Mouse (Mus musculus) adrenal gland, adult 18-20 months (tissue): ENCODE measurements around the gene Lmf2. TPM values are rescaled to one million over a fixed set of nuclear protein-coding genes. Genes with fewer than 3 reads are reported as not detected.

Experiments used
- DNase-seq, 2 experiments: peaks; one replicate each; pipeline ENCODE4 v3.0.0; 2021 to 2022; ENCODE audit warnings: low spot score in 2 of 2
- long read RNA-seq, 2 experiments: library from polyadenylated mRNA; stranded (forward); transcript quantifications; one replicate each; pipeline ENCODE4 v2.0.0; 2021
- total RNA-seq, 2 experiments: library from RNA; stranded (reverse); gene quantifications; 1 replicate in 1 of 2; 2 replicates in 1 of 2; pipeline ENCODE4 v1.2.3; 2021

Gene Lmf2
- total RNA-seq, result 10 to 100 TPM; 34.4 to 40.0 TPM
- long read RNA-seq, experiment 1, transcript Lmf2-201 (14 exons, 2,906 nt), result major isoform, 39 of 56 reads
- long read RNA-seq, experiment 1, partial matches to known transcripts, result 8 of 56 reads
- long read RNA-seq, experiment 1, other reads (novel, unspliced or antisense), result 8 of 56 reads
- long read RNA-seq, experiment 2, transcript Lmf2-201 (14 exons, 2,906 nt), result major isoform, 17 of 50 reads
- long read RNA-seq, experiment 2, partial matches to known transcripts, result 23 of 50 reads
- long read RNA-seq, experiment 2, other reads (novel, unspliced or antisense), result 6 of 50 reads

DNA sequence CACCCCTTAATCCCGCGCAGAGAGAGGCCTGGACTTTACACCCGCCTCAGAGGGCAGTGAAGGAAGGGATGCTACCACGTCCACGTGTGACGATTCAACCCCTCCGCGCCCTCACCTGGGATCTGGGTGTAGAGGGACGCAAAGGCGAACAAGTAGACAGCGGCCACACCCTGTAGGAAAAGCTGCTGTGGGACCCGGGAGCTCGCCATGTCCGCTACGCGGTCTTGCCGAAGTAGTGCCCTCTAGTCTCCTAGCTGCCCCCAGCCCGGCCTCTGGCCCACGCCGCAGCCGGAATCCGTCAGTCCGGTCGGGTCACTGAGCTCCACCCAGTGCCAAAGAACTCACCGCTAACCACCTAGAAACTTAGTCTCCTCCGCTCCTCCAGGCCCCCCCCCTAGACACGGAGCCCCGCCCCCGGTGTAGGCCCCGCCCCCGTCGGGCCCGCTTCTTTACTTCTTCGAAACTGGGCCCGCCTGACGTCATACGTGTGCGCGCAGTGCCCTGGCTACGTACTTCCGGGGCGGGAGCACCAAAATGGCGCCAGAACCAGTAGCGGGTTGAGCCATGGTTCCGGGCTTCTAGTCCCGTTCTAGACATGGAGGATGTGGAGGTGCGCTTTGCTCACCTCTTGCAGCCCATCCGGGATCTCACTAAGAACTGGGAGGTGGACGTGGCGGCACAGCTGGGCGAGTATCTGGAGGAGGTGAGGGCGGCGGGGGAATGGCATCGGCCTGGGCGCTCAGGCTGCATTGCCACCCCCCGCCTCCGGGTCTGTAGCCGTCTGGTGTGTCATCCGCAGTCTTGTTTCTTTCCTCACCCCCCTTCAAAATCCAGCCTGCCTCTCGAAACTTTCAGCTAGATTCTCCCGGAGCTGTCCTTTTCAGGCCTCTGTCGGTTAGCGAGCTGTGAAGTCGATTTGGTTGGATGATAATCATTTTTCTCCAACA, at the start of gene Lmf2, which contains the start of gene Ncaph2:
TSS of gene Lmf2 (minus strand) at position 419 of the 947 bp plus-strand sequence.
TSS of gene Ncaph2 (plus strand) at position 479 of the 947 bp plus-strand sequence.
- peak; percentile 97 for DNase-seq

DNA sequence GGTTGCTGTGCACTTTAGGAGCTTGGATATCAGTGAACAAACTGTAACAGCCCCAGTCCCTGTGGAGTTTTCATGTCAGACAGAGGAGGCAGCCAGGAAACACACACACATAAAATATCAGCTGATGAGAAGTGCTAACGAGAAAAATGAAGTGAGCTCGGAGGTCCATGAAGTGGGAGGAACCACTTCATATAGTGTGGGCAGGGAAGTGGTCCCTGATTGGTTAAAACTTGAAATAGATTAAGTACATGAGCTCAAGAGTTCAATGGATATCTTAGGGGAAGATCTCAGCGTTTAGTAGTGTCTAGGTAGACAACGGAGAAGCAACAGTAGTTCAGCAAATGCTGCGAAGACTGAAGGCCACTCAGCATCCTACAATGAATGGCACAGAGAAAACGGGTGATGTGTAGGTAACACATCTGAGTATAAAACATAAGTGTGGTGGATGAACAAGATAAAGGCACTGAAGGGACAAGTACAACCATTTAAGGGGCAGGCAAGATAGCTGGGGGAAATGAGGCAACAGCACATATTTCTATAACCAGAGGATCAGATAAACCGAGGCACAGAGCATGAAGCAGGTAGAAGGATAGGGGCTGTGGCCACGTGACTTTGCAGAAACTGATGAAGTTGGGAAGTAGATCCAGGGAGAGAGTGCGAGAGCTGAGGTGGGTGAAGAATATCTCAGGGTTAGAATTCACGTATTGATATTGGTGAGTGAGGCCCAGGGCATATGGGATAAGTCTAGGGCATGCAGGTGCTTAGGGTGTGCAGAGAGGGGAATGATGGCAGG, 49.6 kb upstream of the Lmf2 start:
- no peak for DNase-seq

DNA sequence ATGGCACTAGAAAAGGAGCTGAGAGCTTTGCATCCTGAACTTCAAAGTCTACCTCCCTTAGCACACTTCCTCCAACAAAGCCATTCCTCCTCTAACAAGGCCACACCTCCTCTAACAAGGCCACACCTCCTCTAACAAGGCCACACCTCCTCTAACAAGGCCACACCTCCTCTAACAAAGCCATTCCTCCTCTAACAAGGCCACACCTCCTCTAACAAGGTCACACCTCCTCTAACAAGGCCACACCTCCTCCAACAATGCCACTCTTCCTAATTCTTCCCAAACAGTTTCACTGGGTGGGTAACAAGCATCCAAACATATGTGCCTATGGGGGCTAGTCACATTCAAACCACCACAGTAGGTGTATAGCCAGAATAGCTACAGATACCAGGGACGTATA, 47.0 kb upstream of the Lmf2 start:
- no peak for DNase-seq

DNA sequence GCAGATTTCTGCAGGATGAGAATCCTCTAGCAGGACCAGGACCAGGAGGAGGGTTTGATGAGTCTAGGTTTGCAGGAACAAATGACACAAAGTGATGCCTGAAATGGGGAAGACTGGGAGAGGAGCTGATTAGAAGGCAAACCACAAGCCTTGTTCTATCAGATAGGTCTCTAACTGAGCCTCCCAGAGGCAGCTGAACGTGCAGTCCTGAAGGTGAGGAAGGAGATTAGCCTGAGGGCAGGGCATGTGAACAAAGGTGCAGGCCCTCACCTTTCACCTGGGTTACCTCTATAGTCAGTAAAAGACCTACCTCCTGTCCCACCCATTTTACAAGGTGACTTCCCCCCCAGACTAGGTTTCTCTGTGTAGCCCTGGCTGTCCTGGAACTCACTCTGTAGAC, 44.3 kb upstream of the Lmf2 start:
- DNase-seq, result peak in 1 of 2 experiments; percentile 4

DNA sequence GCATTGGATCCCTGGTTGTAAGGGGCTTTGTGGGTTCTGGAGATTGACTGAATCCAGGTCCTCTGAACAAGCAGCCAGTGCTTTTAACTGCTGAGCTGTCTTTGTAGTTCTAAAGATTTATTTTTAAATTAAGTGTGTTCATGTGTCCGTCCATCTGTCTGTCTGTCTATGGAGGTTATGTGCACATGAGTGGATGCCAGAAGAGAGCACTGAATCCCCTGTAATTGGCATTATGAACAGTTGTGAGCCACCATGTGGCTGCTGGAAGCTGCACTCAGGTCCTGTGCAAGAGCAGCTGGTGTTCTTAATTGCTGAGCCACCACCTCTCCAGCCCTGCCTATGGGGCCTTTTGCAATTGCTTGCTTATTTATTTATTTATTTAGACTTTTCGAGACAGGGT, 42.7 kb upstream of the Lmf2 start:
- no peak for DNase-seq

DNA sequence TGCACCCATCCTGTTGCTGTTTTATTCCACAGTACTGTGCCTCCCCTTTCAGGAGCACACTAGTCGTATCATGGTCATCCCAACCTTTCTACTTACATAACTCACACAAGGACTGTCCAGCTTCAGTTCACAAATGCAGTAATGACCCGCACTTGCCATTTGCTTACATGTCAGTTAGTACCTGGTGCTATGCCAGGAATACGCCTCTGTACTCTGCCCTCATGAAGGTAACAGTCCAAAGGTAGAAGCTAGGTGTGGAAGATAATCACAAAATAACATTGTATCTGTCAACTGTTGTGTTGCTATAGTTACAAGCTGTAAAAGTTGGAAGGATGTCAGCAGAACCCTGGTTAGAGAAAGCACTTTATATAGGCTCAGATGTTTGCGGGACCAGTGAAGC, 41.4 kb upstream of the Lmf2 start:
- DNase-seq, result no peak

DNA sequence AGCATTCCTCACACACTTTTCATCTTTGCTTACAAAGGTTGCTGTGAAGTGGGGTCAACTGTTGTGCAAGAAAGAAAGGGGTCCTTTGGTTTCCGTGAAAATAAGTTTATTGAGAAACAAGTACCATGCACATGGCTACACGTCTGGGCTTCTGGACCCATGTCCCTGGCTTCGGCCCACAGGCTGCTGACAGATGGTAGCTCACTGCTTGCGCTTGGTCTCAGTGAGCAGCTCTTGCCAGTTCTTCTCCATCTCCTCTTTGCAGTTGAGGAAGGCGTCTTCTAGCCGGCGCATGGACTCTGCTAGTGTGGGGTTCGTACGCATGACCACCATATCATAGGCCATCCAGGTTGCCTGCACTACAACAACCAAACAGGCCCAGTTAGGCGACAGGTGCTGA, 34.6 kb upstream of the Lmf2 start:
- DNase-seq, result no peak

DNA sequence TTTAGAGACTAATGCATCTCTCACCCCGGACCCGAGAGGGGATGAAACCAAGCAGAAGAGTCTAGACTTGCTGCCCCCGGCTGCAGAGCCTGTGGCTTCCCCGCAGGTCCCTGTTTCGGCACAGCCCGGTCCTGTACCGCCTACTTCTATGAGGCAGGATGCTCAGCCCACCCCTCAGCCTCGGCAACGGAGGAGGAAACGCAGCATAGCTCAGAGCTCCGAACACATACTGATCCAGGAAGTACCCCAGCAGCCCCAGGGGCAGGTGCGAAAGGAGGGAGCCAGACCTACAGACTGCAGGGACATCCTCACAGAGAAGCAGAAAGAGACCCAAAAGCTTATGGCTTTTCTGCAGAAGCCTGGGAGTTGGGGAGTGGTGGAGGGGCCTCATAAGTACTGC, 31.7 kb upstream of the Lmf2 start:
- peak in 1 of 2 experiments; percentile 7 for DNase-seq

DNA sequence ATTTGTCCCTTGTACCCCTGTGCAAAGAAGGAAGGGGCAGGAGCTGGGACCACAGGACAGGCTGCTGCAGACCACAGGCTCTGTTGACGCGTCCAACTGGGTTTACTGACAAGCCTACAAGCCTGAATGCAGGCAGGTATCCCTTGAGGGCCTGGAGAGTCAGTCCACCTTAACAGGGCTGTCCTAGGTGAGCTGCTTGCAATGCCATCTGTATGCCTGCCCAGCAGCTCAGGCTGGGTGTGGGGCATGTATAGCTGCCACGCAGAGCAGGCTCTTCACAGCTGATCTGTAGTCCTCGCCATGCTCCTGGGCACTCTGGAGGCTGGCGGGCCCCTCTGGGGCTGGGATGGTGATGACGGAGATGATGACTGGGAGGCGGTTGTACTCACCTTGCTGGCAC, 29.2 kb upstream of the Lmf2 start, which contains the start of gene Klhdc7b:
TSS of gene Klhdc7b (plus strand) at position 301 of the 400 bp plus-strand sequence.
- no peak for DNase-seq

DNA sequence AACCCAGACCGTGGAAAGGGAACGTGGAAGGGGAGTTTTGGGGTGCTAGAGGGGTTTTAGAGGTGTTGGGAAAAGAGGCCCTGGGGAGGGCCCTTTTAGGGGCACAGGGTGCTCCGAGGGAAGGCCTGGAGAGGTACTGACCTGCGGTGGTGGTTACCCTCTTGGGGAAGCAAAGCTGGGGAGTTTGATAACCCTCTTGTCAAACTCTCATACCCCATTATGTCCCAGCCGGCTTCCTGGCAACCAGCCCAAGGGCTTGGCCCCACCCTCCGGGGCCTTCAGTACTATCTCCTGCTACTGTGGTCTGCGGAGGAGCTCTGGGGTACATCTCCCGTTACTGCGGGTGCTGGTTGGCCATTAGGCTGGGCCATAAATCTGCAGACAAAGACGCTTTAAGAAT, 24.0 kb upstream of the Lmf2 start:
- no peak for DNase-seq

DNA sequence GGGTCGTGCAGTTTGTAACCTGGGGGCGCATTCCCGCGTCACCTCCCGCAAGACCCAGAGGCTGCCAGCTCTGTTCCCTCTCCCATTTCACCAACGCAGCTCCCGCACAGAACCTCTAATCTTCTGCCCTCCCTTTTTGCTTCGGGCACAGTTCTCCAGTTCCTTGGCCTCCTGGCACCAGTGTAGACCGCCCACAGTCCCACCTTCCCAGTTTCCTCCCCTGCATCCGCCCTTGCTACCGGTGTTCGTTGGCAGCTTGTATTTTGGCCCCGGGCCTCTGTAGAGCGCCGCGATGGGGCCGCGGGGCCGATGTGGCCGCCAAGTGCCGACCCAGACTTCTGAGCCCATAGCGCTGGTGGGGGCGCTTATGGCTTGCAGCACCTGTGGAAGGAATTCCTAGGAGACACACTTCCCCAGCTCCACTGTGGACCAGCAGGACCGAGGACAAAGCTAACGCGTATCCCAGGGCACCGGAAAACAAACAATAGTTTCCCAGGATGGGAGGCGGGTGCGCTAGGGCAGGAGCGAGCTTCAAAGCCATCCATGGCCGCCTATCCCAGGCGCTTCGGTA, 23.5 kb upstream of the Lmf2 start, which contains the start of gene Odf3b:
TSS of gene Odf3b (minus strand) at position 452 of the 571 bp plus-strand sequence.
- DNase-seq, result no peak

DNA sequence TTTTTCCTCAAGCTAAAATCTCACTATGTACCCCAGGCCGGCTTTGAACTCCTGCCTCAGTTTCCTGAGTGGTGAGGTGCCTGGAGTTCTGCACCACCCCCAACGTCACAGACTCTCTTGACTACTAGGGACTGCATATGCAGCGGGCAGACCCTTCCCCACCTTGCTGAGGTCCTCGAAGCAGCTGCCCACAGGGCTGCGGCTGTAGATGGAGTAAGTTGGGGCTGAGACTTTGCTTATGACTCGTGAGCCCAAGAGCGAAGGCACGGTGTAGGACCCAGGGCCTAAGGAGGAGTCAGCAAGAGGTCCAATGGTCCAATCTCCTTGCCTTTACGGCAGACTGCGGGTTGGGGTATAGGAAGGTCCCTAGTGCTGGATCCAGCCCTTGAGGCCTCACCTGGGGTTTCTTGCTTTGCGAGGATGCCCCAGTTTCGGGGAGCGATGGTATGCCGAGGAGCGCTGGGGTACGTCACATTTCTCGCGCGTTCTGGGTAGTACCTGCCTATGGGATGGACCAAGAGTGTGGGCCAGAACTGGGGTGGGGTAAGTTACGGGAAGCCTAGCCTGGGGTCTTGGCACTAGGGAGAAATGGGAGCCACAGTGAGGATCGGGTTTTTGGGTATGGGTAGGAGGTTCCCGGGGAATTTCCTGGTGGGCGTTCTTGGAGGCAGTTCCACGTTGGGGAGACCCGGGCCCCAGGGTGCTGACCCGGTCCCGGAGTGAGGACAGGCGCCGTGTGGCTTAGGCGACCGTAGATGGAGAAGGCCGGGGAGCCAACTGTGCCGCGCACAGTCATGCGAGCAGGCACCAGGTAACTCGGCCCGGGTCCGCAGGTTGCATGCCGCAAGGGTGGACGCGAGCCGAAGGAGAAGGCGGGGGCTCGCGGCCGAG, 22.7 kb upstream of the Lmf2 start:
- DNase-seq, result no peak

DNA sequence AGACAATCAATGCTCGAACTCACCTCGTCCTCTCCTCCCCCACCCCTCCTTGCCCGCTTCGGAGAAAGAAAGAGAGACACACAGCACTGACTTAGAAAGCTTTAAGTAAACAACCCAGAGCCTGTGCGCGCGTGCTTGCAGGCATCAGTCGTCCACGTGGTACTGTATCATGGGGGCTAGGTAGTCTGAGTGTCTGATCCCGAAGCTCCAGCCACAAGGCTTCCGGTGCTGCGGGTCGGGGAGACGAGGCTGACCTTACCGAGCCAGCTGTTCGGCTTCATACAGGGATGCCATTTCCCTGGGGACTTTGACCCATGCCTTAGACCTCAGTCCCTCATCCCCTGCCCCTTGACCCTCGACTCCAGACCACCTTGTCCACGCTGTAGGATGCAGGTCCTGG, 21.9 kb upstream of the Lmf2 start:
- DNase-seq, result no peak

DNA sequence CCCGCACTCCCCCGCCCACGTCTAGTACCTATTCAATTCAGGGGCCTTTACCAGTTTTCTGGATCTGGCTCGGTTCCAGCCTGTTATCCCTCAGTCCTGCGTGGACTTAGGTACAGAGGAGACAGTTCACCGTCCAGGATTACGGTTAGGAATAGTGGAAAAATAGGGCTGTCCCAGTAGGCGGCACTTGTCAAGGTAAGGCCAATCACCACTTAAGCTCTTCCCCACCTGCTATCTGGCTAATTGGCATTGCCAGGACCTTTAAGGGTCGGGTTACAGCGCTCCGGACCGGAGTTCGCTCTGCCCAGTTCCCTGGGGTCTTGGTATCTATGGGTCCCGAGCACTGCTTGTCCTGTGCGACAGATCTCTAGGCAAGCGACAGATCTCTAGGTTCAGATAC, 21.5 kb upstream of the Lmf2 start, which contains the start of gene Tymp:
TSS of gene Tymp (minus strand) at position 83 of the 400 bp plus-strand sequence.
- no peak for DNase-seq

DNA sequence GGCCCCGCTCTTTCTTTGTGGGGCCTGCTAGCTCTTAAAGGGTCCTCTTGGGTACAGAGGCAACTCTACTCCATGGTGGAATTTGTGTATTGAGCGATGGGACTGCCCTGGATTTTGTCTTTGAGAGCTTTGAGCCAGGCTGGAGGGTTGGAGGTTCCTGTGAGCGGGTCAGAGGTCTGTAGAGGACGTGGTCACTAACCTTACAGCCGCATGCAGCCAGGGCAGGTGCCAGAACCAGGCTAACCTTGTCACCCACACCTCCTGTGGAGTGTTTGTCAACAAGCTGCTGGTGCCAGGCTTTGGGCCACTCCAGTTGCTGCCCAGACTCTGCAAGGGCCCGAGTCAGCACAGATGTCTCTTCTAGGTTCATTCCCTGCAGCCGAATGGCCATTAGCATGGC, 20.6 kb upstream of the Lmf2 start:
- no peak for DNase-seq

DNA sequence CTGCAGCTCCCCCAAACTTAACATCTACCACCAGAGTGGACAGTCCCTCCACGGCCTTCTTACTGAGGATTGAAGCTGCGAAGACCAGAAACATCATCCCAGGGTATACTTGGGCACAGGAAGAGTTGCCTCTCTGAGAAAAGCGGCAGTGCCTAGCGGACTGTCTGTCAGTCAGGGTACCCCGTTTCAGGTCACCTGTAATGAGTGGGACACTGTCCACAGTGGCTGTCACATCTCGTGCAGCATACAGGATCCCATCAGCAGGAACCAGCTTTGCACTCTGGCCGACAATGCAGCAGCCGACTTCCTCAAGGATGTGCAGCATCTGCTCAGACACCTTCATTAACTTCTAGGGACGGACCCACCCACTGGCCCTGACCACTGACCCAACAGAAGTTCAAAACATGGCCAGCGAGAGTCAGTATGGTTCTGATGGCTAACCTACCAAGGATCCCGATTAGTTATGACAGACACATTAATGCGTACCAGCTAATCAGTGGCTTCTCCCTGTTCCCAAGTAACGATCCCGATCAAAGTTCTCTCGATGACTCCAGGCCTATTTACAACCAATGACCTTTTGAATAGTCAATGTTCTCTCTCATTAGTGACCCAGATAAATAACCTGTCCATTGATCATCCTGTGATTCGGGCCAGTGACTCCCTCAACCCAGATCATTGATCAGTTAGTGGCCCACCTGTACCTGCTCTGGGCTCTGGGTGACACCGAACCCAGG, 19.5 kb upstream of the Lmf2 start:
- no peak for DNase-seq

DNA sequence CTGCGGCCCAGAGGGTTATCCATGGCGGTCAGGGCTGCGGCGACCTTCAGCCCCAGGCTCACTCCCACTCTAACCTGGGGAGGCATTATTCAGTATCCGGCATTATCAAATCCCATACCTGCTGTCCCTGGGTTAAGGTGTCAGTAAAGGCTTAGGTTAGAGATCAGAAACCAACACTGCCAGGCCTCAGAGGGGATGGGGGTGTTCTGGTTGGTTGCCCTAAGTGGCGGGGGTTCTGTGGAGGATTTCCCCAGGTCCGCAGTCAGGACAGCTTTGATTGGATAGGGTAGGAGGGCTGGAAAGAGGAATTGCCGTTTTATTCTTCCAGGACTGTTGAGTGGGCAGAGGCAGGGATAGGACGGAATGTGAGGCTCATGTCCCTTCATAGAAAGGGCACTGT, 18.9 kb upstream of the Lmf2 start:
- no peak for DNase-seq

DNA sequence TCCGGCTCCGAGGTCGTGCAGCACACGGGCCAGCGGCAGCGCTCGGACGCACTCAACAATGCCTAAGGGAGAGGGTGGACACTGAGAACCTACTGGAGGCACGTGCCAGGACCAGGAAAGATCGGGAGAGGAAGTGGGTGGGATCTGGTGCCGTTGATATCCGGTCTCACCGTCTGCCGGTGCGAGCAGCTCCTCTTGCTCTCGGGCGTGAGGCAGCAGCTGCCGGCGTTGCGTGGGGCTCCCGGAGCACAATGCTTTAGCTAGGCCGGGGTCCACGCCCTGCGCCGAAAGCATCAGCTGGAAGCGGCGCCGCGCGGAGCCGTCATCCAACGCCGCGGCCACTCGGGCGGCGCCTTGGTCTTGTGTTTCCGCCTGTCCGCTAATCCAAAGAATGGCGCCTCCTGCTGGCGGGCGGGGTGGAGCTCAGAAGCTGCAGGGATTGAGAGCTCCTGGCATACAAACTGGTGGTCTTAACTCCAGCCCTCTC, 18.3 kb upstream of the Lmf2 start, which contains the start of gene Sco2:
TSS of gene Sco2 (minus strand) at position 85 of the 487 bp plus-strand sequence.
- peak; percentile 94 to 97 for DNase-seq
